Mouse (Mus musculus): ENCODE measurements around the gene Srsf3.

DNA sequence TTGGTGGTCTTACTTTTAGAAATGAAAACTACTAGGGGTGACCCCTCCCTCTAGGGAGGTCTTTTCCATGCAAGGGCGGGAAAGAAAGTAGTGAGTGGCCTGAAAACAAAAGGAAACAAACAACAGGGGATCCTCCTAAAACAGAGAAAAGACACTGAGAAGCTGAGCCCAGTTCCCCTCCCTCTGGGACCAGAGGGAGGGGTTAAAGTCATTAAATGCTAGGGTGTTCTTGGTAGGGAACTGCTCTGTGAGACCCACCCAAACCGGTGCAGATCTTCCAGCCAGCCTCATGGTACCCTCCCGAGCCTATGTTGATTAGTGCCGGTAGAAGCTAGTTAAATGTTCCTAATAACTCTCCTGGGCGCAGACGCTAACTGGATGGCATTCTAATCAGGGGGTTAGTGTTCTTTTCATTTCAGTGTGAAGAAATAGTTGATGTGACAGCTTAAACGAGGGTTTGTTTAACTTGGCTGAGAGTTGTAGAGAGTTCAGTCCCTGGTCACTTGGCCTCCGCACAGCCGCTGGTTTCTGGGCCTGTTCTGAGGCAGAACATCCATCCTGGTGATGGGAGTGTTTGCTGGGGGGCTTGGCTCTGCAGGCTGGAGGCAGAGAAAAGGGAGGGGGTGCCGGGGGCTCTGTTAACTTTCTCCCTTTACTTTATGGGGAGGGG, 7.4 kb upstream of the Srsf3 start:
- TF ChIP-seq CTCF (IDR thresholded peaks at IDR 0.05; ENCODE audit: control insufficient read depth, insufficient read depth, low read length) (no peak), POLR2A (IDR thresholded peaks at IDR 0.05; ENCODE audit: borderline replicate concordance, control insufficient read depth, low read depth, low read length) (no peak)

All from bone marrow, adult 2 months (tissue).